ENCODE assay signal across 15 mouse cellular contexts in genomic region chr6:83485854-83486253, GRCm38 (mm10). TPM values are rescaled to one million over a fixed set of nuclear protein-coding genes. Genes with fewer than 3 reads are reported as not detected.
DNase-seq lines count a peak whose midpoint lies in the region; ATAC-seq and TF ChIP-seq lines count a peak whose summit lies in the region.
"Had no signal": no experiment of that assay in that cellular context is flagged by ENCODE, and none has a peak within 500 bp of the region (broad histone marks: within the 10 kb centered on the region; RNA-seq: fewer than 3 reads in every experiment).

No protein-coding gene starts in this region.

- ATAC-seq in heart, embryonic 16.5 days (replicated peaks; ENCODE audit: extremely low read depth, insufficient read depth, low FRiP score): peak; percentile 42
- ATAC-seq: CD4-positive, CD25-positive, alpha-beta regulatory T cell, adult 4 months had no signal

- no peaks in the 10 kb centered on the region for H3K9me3 ChIP-seq in heart, embryonic 16.5 days (replicated peaks; ENCODE audit: control insufficient read depth, low read length)
- H3K9me3 ChIP-seq: megakaryocyte, embryonic 14.5 days had no signal

- intact Hi-C loops in left cerebral cortex, postnatal 4 days (cut with DNase I): no loop called here
- intact Hi-C loops in left cerebral cortex, postnatal 10 days (cut with DNase I): no loop called here

- DNase-seq in heart, adult 8-10 months (ENCODE audit: low spot score): no peak
- peak; percentile 61 for DNase-seq in left cerebral cortex, postnatal 4 days
- DNase-seq in left cerebral cortex, postnatal 10 days (ENCODE audit: extremely low spot score in 1 of 2, low spot score in 2 of 2): no peak
- peak; percentile 26 for DNase-seq in lung, adult 2 months
- peak; percentile 70 for DNase-seq in lung, postnatal 36 days
- no peak for DNase-seq in spleen, postnatal 10 days (ENCODE audit: low spot score in 2 of 2)
- DNase-seq: cerebellum, adult 11-12 months; heart, adult 18-20 months; right cerebral cortex, postnatal 25 days had no signal

- WGBS in heart, embryonic 16.5 days: 35% methylated on average over 4 of the region's 4 CpGs
- 55% methylated on average over 4 of the region's 4 CpGs for WGBS in lung, adult 2 months

- peak overlapping the region; percentile 65 for H3K27ac ChIP-seq in heart, embryonic 16.5 days (ENCODE audit: low read length)
- H3K27ac ChIP-seq: kidney, postnatal 0 days had no signal

- H3K4me2 ChIP-seq in heart, embryonic 16.5 days (ENCODE audit: low read depth, low read length): no peak overlapping the region
- H3K4me2 ChIP-seq: liver, embryonic 11.5 days had no signal

- H3K4me1 ChIP-seq in heart, embryonic 16.5 days (ENCODE audit: control insufficient read depth, insufficient read depth, low read length): peaks cover 7% of the 10 kb centered on the region; the same call in 1 of the 2 replicates
- H3K4me1 ChIP-seq in lung, adult 2 months (ENCODE audit: control insufficient read depth, insufficient read depth, low read length): peaks cover 22% of the 10 kb centered on the region

- TF ChIP-seq POLR2A in lung, adult 2 months (IDR thresholded peaks at IDR 0.05; ENCODE audit: borderline replicate concordance, extremely low read depth, low read depth, low read length): no peak

- H3K27me3 ChIP-seq in heart, embryonic 16.5 days (ENCODE audit: control insufficient read depth, insufficient read depth, low read length): no peaks in the 10 kb centered on the region
- H3K27me3 ChIP-seq: megakaryocyte, embryonic 14.5 days had no signal

- no peak overlapping the region for H3K9ac ChIP-seq in heart, embryonic 16.5 days (ENCODE audit: low read length)

- H3K4me3 ChIP-seq in heart, embryonic 16.5 days (ENCODE audit: low read length): no peak overlapping the region
- no peak overlapping the region for H3K4me3 ChIP-seq in lung, adult 2 months (replicated peaks; ENCODE audit: extremely low read depth, low read depth, low read length)
- H3K4me3 ChIP-seq: megakaryocyte, embryonic 14.5 days had no signal

- H3K36me3 ChIP-seq in heart, embryonic 16.5 days (ENCODE audit: control insufficient read depth, insufficient read depth): peaks cover 26% of the 10 kb centered on the region

- TF ChIP-seq CTCF in lung, adult 2 months (IDR thresholded peaks at IDR 0.05; ENCODE audit: insufficient read depth, low read length): no peak

RNA-seq across cellular contexts. Expression of gene Dguok, which starts 20.9 kb away (rescaled TPM):
- 57.6 and 58.2 TPM in 2 replicates for polyA plus RNA-seq in heart, embryonic 16.5 days (2015; fragmentation: Nextera tagmentation; extraction: Ambion mirVana)
- total RNA-seq in heart, adult 8-10 months (2022): 10 to 100 TPM; 32.7 to 37.1 (median 34.4) TPM
- 10 to 100 TPM; 31.3 to 34.8 TPM for total RNA-seq in left cerebral cortex, postnatal 4 days (2021)
- total RNA-seq in left cerebral cortex, postnatal 10 days (2021): 10 to 100 TPM; 26.5 to 27.6 TPM
- polyA plus RNA-seq in lung, adult 2 months (2012; rRNA removed): 54.9 and 55.5 TPM in 2 replicates

RNA-seq across cellular contexts. Expression of gene Tet3, which starts 27.0 kb away (rescaled TPM):
- polyA plus RNA-seq in heart, embryonic 16.5 days (2015; fragmentation: Nextera tagmentation; extraction: Ambion mirVana): 29.0 and 29.3 TPM in 2 replicates
- total RNA-seq in heart, adult 8-10 months (2022): 10 to 100 TPM; 15.5 to 19.8 (median 17.2) TPM
- total RNA-seq in left cerebral cortex, postnatal 4 days (2021): 100 to 1,000 TPM; 112 to 117 TPM
- total RNA-seq in left cerebral cortex, postnatal 10 days (2021): 100 to 1,000 TPM; 105 to 114 TPM
- polyA plus RNA-seq in lung, adult 2 months (2012; rRNA removed): 16.0 and 22.4 TPM in 2 replicates

RNA-seq across cellular contexts. Expression of gene Actg2, which starts 50.2 kb away (rescaled TPM):
- polyA plus RNA-seq in heart, embryonic 16.5 days (2015; fragmentation: Nextera tagmentation; extraction: Ambion mirVana): 24.2 and 32.8 TPM in 2 replicates
- 1 to 10 TPM in 2 of 4 experiments, under 1 TPM in 2; 0.33 to 1.6 (median 0.89) TPM for total RNA-seq in heart, adult 8-10 months (2022)
- under 1 TPM in 1 of 2 experiments, not detected in 1; 0.56 TPM for total RNA-seq in left cerebral cortex, postnatal 4 days (2021)
- 1 to 10 TPM in 1 of 2 experiments, under 1 TPM in 1; 0.87 to 1.0 TPM for total RNA-seq in left cerebral cortex, postnatal 10 days (2021)
- 64.6 and 108 TPM in 2 replicates for polyA plus RNA-seq in lung, adult 2 months (2012; rRNA removed)
- total RNA-seq: left cerebral cortex, postnatal 25 days had no signal

Comparison
In these comparisons a context has a peak if more than half of its experiments do, and no peak if none do; other contexts are left out.
1. DNase-seq: peak in left cerebral cortex, postnatal 4 days (single experiment), lung, adult 2 months (single experiment) and lung, postnatal 36 days (single experiment); none in heart, adult 8-10 months (single experiment), left cerebral cortex, postnatal 10 days (0 of 2) and spleen, postnatal 10 days (0 of 2).
2. RNA of gene Tet3, which starts 27.0 kb away (total RNA-seq): 112 to 117 TPM in left cerebral cortex, postnatal 4 days and 105 to 114 TPM in left cerebral cortex, postnatal 10 days; 15.5 to 19.8 TPM in heart, adult 8-10 months; every median in the first group is over 4 times any median in the second.